Mouse (Mus musculus) kidney, adult 2 months (tissue): Measurements from ENCODE around the gene Slc44a1. TPM values are rescaled to one million over a fixed set of nuclear protein-coding genes. Genes with fewer than 3 reads are reported as not detected.
A peak's percentile ranks its signal among the peaks of the same experiment; 100 is the strongest.

ENCODE experiments used
- DNase-seq: peaks from one replicate; pipeline ENCODE4 v3.0.0; 2021
- H3K27ac ChIP-seq: fragments of 200-500 bp; 2 replicates; pipeline ENCODE4 v1.5.1; 2012; ENCODE audit warnings: low read depth, low read length, control low read depth, inconsistent platforms; ENCODE audit not compliant: insufficient read depth
- H3K27me3 ChIP-seq: fragments of 200-500 bp; replicated peaks from 2 replicates; pipeline ENCODE4 v1.6.1; 2012; ENCODE audit warnings: mild to moderate bottlenecking, moderate library complexity, low read length, inconsistent platforms; ENCODE audit not compliant: control insufficient read depth, insufficient read depth
- H3K36me3 ChIP-seq: fragments of 200-500 bp; 2 replicates; pipeline ENCODE4 v1.6.1; 2012; ENCODE audit warnings: mild to moderate bottlenecking, moderate library complexity, low read length, inconsistent platforms; ENCODE audit not compliant: control insufficient read depth, insufficient read depth
- H3K4me1 ChIP-seq: fragments of 200-500 bp; 2 replicates; pipeline ENCODE4 v1.6.1; 2011; ENCODE audit warnings: low read length; ENCODE audit not compliant: control insufficient read depth, insufficient read depth
- H3K4me3 ChIP-seq: fragments of 200-500 bp; 2 replicates; pipeline ENCODE4 v1.5.1; 2011; ENCODE audit warnings: mild to moderate bottlenecking, low read depth, low read length, control low read depth; ENCODE audit not compliant: insufficient read depth
- CTCF ChIP-seq: fragments of 200-500 bp; conservative IDR thresholded peaks from 2 replicates; pipeline ENCODE4 v1.5.1; 2011; ENCODE audit warnings: low read depth, mild to moderate bottlenecking, control low read depth, low read length, moderate library complexity, mixed read lengths; ENCODE audit not compliant: insufficient read depth, insufficient read length
- POLR2A ChIP-seq: fragments of 200-500 bp; IDR thresholded peaks from one replicate; pipeline ENCODE4 v1.6.1; 2011; ENCODE audit warnings: low read depth, low read length, control low read depth
- WGBS: fragments of 180-500 bp; shearing (Covaris S2); methylation state at CpG from one replicate; pipeline ENCODE4 v1.1.7; 2018; 5-methylcytosine and 5-hydroxymethylcytosine counted together
- polyA plus RNA-seq: library from polyadenylated mRNA; depleted of rRNA; stranded (reverse); fragments of >200 nt; gene quantifications from 2 replicates; pipeline ENCODE4 v1.2.3, GENCODE M21; 2012

The Slc44a1 gene
- polyA plus RNA-seq, 1 experiment: 26.5 TPM

DNA sequence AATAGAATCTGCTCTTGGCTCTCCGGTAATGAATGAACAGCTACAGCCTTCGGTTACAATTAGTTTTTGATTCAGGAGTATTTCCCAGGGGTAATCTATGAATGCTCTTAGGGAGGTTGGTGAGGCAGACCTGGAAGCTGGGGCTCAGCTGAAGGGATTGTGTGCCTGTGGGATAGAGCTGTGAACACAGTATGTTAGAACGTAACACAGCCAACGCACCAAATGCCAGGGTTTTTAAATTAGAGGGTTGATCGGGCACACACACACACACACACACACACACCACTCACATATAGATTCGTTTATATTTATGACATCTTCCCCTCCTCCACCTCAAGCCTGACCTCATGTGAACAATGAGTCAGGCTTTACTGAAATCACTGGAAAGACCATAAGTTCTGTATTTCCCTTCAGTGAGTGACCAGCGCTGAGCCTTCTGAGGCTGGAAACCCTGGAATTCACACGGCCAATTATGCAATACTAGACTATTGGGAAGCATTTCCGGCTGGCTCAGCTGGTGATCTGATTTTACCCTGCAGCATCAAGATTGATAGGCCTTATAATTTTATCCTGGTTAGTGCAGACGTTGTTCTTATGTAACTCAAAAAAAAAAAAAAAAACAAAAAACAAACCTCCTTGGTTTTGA is 3.0 kb upstream of the Slc44a1 start:
- TF ChIP-seq CTCF (no peak), POLR2A (no peak)
- Histone ChIP-seq H3K27ac (peak overlapping the region; percentile 7), H3K4me1 (peaks cover 5% of the 10 kb centered on the region; the same call in 1 of the 2 replicates), H3K36me3 (no peaks in the 10 kb centered on the region), H3K27me3 (no peaks in the 10 kb centered on the region), H3K4me3 (no peak overlapping the region)
- 54% methylated on average over 10 of the region's 10 CpGs for WGBS
- peak; percentile 48 for DNase-seq

DNA sequence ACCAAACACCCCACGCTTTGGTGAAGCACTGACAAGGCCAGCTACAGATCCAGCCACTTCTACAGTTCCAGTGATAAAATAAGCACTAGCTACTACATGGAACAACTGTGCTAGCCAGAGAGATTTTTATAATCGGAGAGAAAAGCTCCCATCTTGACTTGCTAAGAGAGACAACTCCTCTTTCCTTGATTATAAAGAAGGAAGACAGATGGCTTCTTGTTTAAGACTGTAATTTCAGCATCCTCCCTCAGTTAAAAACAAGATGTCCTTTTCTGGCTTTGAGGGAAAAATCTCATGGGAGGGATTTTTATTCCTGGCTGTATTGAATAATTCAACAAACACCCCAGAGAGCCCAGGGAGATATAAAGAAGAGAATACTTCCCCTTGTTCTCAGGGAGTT is 1.8 kb upstream of the Slc44a1 start:
- 72% methylated on average over 2 of the region's 2 CpGs for WGBS
- Histone ChIP-seq H3K27ac (no peak overlapping the region), H3K36me3 (no peaks in the 10 kb centered on the region), H3K4me1 (peaks cover 5% of the 10 kb centered on the region; the same call in 1 of the 2 replicates), H3K4me3 (no peak overlapping the region), H3K27me3 (no peaks in the 10 kb centered on the region)
- TF ChIP-seq POLR2A (no peak), CTCF (no peak)
- no peak for DNase-seq

DNA sequence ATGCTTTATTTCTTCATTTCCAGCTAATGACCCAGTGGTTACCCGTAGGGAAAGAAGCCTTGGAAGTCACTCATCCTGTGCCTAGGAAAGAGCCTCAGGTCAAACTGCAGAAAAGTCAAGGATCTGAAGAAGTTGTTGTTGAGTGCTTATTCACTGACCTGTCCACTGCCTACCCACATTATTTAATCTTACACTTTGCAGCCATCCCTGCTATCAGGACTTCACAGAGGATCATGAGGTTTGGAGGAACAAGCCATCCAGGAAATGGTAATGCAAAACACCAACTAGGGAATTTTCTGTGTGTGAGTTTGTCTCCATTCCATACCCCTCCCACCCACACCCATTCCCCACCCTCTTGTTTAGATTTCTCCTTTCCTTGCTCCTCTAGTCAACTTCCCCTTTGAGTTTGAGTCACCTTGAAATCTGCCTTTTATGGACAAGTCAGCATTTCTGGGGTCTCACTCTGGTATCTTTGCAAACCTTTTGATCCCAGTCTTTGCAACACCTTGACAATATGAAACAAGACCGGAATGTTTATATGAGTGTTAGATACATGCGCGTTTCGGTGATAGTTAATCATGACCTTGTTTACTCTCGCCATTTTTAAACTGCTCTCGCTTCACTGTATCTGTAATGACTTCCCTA is 1.3 kb upstream of the Slc44a1 start:
- H3K27ac ChIP-seq: peak overlapping the region; percentile 65
- no peaks in the 10 kb centered on the region for H3K27me3 ChIP-seq
- 82% methylated on average over 7 of the region's 7 CpGs for WGBS
- H3K36me3 ChIP-seq: no peaks in the 10 kb centered on the region
- TF ChIP-seq POLR2A: no peak
- TF ChIP-seq CTCF: no peak
- peaks cover 5% of the 10 kb centered on the region; the same call in 1 of the 2 replicates for H3K4me1 ChIP-seq
- H3K4me3 ChIP-seq: 0 out of 2 replicates have a peak overlapping the region, but pooled peaks have one; percentile 8
- DNase-seq: no peak

DNA sequence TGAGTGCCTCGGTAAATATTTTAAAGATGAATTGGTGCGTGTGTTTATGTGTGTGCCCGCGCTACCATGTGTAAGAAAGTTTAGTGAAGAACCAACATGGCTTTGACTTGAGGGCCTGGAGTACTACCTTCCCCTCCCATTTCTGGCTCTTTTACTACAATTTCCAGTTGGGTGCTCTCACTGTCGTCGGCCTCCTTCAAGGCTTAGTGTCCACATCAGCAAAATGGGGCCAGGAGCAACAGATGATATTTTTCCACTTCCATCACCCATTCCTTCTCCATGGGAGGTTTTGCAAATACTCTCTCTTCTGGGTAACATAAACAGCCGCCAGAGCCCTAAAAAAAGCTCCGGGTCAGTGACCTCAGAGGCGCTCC is 590 bp upstream of the Slc44a1 start:
- TF ChIP-seq POLR2A (no peak), CTCF (no peak)
- H3K27ac ChIP-seq: peak overlapping the region; percentile 99
- no peak for DNase-seq
- peak overlapping the region; percentile 96 for H3K4me3 ChIP-seq
- no peaks in the 10 kb centered on the region for H3K27me3 ChIP-seq
- H3K36me3 ChIP-seq: no peaks in the 10 kb centered on the region
- WGBS: 20% methylated on average over 9 of the region's 9 CpGs
- H3K4me1 ChIP-seq: peaks cover 5% of the 10 kb centered on the region; the same call in 1 of the 2 replicates

DNA sequence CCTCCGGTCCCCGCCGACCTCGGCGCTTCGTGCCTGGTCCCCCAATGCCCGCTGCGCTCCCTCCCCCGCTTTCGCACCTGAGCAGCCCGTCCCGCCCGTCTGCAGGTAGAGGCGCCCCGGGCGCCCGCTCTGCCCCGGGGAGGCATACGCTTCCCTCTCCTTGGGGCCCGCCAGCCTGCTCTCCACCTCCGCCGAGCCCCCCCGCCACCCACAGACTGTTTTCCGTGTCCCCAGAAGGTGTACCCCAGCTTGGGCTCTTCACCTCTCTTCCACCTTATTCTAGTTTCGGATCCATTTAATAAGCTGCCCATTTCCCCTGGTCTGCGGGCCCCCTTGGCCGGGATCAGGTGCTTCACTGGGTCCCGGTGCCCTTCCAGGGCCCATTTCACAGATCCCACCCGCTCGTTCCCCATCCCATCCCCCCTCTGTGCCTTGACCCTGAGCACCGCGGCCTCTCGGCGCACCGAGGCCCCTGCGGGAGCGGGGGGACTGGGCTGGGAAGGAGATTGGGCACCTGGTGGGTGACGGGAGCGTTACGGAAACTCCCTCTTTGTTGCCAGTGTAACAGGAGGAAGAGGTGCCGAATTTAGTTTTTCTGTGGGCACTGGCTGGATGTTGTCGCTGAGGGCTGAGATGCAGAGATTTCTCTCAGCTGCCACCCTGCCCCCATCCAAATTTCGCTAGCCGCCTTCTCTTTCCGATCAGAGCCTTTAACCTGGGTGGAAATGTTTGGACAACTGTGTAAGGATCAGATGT is 781 bp downstream of the Slc44a1 start:
- Histone ChIP-seq H3K27me3 (no peaks in the 10 kb centered on the region), H3K4me3 (peak overlapping the region; percentile 96), H3K27ac (peak overlapping the region; percentile 58; the same call in 1 of the 2 replicates), H3K4me1 (peaks cover 5% of the 10 kb centered on the region; the same call in 1 of the 2 replicates), H3K36me3 (no peaks in the 10 kb centered on the region)
- TF ChIP-seq CTCF: no peak
- no peak for TF ChIP-seq POLR2A
- WGBS: 1% methylated on average over 40 of the region's 45 CpGs
- DNase-seq: peak; percentile 42

DNA sequence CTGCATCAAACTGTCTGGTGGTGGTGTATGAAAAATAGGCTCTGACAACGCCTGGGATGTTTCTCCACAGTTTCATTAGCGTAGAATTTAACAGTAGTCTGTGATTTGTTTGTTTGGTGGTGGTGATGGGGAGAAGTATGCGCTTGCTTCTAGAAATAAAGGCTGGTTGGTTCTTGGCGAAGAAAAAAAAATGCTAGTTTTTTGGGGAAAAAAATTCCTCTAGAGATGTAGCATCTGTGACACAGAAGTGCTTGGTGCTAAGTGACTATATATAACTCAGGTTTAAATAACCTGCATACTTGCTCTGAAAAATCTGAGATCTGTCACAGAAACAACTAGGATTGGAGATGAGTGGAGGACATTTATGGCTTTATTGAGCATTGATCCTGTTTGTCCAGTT is 1.5 kb downstream of the Slc44a1 start:
- Histone ChIP-seq H3K36me3 (no peaks in the 10 kb centered on the region), H3K27me3 (no peaks in the 10 kb centered on the region), H3K4me1 (peaks cover 5% of the 10 kb centered on the region; the same call in 1 of the 2 replicates), H3K4me3 (no peak overlapping the region), H3K27ac (no peak overlapping the region)
- TF ChIP-seq POLR2A: no peak
- no peak for TF ChIP-seq CTCF
- no peak for DNase-seq
- 56% methylated on average over 4 of the region's 4 CpGs for WGBS

DNA sequence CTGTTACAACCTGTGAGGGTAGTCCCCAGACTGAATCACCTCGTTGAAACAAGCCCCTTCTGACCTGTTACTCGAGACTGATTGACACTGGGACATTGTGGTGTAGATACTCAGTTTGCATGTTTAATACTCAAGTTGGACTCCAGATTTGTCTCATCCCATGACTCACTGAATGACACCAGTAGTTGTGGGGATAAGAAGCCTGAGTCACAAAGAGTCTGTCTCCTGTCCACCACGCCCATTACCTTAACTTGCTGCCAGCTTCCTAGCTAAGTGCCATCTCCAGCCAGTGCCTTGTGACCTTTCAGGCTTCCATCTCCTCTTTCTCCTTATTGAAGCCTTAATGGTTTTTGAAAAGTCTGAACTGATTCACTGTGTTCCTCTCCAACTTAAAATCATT is 6.0 kb downstream of the Slc44a1 start:
- 67% methylated on average over 3 of the region's 3 CpGs for WGBS
- Histone ChIP-seq H3K4me3 (no peak overlapping the region), H3K27me3 (no peaks in the 10 kb centered on the region), H3K27ac (no peak overlapping the region), H3K36me3 (no peaks in the 10 kb centered on the region), H3K4me1 (no peaks in the 10 kb centered on the region)
- no peak for DNase-seq
- no peak for TF ChIP-seq CTCF
- no peak for TF ChIP-seq POLR2A
